Mouse (Mus musculus) lung, adult 2 months (tissue): ENCODE data around the gene Mcam.

Experiments used
- CTCF ChIP-seq: fragments of 200-500 bp; IDR thresholded peaks from 2 replicates; pipeline ENCODE4 v1.5.1; 2011; ENCODE audit warnings: mild to moderate bottlenecking, low read length, control low read depth; ENCODE audit not compliant: insufficient read depth
- POLR2A ChIP-seq: fragments of 200-500 bp; IDR thresholded peaks from 2 replicates; pipeline ENCODE4 v1.6.1; 2011; ENCODE audit warnings: low read depth, mild to moderate bottlenecking, control low read depth, low read length, borderline replicate concordance; ENCODE audit errors: extremely low read depth

DNA sequence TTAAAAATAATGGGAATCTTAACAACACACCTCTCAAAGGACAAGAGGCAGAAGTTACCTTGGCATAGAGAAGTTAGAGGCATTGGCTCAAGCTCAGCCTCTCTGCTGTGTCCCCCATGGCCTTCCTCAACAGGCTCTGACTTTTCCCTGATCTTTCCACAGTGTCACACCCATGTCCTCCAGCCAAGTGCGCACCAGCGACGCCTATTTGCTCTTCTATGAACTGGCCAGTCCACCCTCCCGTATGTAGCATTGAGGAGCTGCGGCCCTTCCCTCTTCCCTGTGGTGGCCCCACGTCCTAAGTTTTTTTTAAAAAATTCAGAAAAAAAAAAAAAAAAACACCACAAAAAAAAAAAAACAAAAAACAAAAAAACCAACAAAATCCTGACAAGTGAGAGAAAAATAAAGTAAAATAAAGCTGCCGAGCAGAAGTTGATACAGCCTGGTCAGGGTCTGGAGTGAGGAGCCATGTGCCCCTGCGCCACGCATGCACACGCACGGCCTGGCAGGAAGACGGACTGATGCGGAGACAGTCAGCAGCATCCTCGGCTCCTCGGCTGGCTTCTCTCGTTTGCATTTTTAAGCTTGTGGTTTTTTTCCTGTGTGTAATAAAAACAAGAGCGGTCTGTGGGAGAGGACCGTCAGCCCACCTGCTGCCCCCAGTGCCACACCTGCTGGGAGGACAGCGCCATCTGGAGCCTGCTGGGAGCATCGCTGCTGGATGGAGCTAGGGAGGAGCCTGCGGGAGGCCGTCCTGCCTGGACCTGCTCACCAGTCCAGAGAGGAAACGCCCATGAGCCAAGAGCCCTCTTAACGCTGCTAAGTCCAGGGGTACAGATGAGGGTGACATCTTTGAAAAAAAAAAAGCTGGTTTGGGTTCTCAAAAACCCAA, 40.4 kb upstream of the Mcam start:
- TF ChIP-seq CTCF (peak; percentile 67), POLR2A (no peak)
